Mouse (Mus musculus) myocyte (in vitro differentiated cells): ENCODE measurements at regions not wholly inside any gene's neighbourhood (a gene's known extent, or its start where the extent isn't known, plus 50 kb on each side); places are given as distances from the start of the nearest gene placed in this dataset.

Source experiments
- H3K27me3 ChIP-seq: one replicate; pipeline ENCODE4 v1.6.1; 2011; ENCODE audit not compliant: control insufficient read depth, insufficient read depth, insufficient read length
- H3K36me3 ChIP-seq: one replicate; pipeline ENCODE4 v1.6.1; 2011; ENCODE audit not compliant: control insufficient read depth, insufficient read depth
- H3K4me2 ChIP-seq: one replicate; pipeline ENCODE4 v1.6.1; 2011; ENCODE audit warnings: low read depth, control low read depth
- H3K4me3 ChIP-seq: one replicate; pipeline ENCODE4 v1.5.1; 2011; ENCODE audit warnings: mild to moderate bottlenecking, control low read depth, moderate library complexity
- H3K79me2 ChIP-seq: one replicate; pipeline ENCODE4 v1.6.1; 2011; ENCODE audit not compliant: control insufficient read depth, insufficient read depth
- H3ac ChIP-seq: one replicate; pipeline ENCODE4 v1.6.1; 2011; ENCODE audit not compliant: control insufficient read depth, insufficient read length
- CEBPB ChIP-seq: IDR thresholded peaks from 2 replicates; pipeline ENCODE4 v1.6.1; 2011; ENCODE audit warnings: mild to moderate bottlenecking, moderate library complexity; ENCODE audit not compliant: poor library complexity, insufficient read depth, severe bottlenecking
- E2F4 ChIP-seq: IDR thresholded peaks from one replicate; pipeline ENCODE4 v1.6.1; 2011; ENCODE audit warnings: mild to moderate bottlenecking, control low read depth, moderate library complexity; ENCODE audit not compliant: insufficient read depth
- MYOD1 ChIP-seq, 3 experiments: IDR thresholded peaks; one replicate each; pipeline ENCODE4 v1.6.1; 2011; ENCODE audit warnings: control low read depth in 2 of 3, low read depth in 2 of 3, mild to moderate bottlenecking in 2 of 3, moderate library complexity in 1 of 3; ENCODE audit not compliant: insufficient read length in 2 of 3, control insufficient read depth in 1 of 3
- MYOG ChIP-seq, 3 experiments: IDR thresholded peaks; one replicate each; pipeline ENCODE4 v1.6.1; 2011; ENCODE audit warnings: control low read depth in 2 of 3, low read depth in 2 of 3, mild to moderate bottlenecking in 2 of 3; ENCODE audit not compliant: insufficient read length in 2 of 3, control insufficient read depth in 1 of 3, insufficient read depth in 1 of 3
- POLR2A ChIP-seq: IDR thresholded peaks from one replicate; pipeline ENCODE4 v1.6.1; 2011; ENCODE audit warnings: low read depth, mild to moderate bottlenecking, control low read depth, moderate library complexity; ENCODE audit not compliant: insufficient read length
- POLR2AphosphoS2 ChIP-seq: IDR thresholded peaks from one replicate; pipeline ENCODE4 v1.6.1; 2011; ENCODE audit warnings: low read depth, control low read depth; ENCODE audit not compliant: insufficient read length
- REST ChIP-seq: IDR thresholded peaks from one replicate; pipeline ENCODE4 v1.6.1; 2011; ENCODE audit warnings: mild to moderate bottlenecking, control low read depth, moderate library complexity; ENCODE audit not compliant: insufficient read depth, insufficient read length
- SRF ChIP-seq: IDR thresholded peaks from one replicate; pipeline ENCODE4 v1.6.1; 2011; ENCODE audit warnings: low read depth; ENCODE audit not compliant: control insufficient read depth, insufficient read length
- TCF12 ChIP-seq: IDR thresholded peaks from one replicate; pipeline ENCODE4 v1.6.1; 2011; ENCODE audit warnings: mild to moderate bottlenecking, control low read depth; ENCODE audit not compliant: poor library complexity, insufficient read depth, severe bottlenecking
- TCF3 ChIP-seq: IDR thresholded peaks from one replicate; pipeline ENCODE4 v1.6.1; 2011; ENCODE audit warnings: low read depth, control low read depth; ENCODE audit not compliant: insufficient read length
- USF1 ChIP-seq: IDR thresholded peaks from one replicate; pipeline ENCODE4 v1.6.1; 2011; ENCODE audit warnings: low read depth, mild to moderate bottlenecking, control low read depth, moderate library complexity

DNA sequence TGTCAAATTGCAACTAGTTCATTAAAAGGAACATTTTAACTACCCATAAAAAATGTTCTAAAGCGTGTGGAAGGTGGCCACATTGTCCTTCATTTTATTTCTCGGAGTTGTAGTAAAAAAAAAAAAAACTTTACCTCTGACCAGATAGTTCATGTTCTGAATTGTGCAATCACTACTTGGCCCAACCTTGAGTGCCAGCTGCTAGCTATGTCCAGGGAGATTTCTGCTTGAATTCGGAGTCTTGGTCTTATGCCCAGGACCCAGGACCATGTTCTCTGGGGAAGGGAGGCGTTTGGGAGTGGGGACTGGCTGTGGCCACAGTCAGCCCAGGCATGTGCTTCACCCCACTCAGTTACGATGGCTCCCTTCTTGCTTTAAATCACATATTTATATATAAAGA lies 54.9 kb upstream of the Atp1b3 start:
- no peaks in the 10 kb centered on the region for H3K27me3 ChIP-seq
- H3K4me2 ChIP-seq: no peak overlapping the region
- H3ac ChIP-seq: no peak overlapping the region
- TF ChIP-seq POLR2A: no peak
- TF ChIP-seq CEBPB: peak; percentile 90
- peak in 1 of 3 experiments; percentile 30 for TF ChIP-seq MYOD1 (IDR thresholded peaks at IDR 0.05; ENCODE audit: control insufficient read depth in 1 of 3, insufficient read length in 2 of 3, low read depth in 2 of 3)
- TF ChIP-seq E2F4: no peak
- TF ChIP-seq MYOG (IDR thresholded peaks at IDR 0.05; ENCODE audit: control insufficient read depth in 1 of 3, insufficient read depth in 1 of 3, insufficient read length in 2 of 3, low read depth in 2 of 3): peak in 1 of 3 experiments; percentile 44
- TF ChIP-seq POLR2AphosphoS2: no peak
- H3K36me3 ChIP-seq: no peaks in the 10 kb centered on the region
- no peak overlapping the region for H3K4me3 ChIP-seq
- H3K79me2 ChIP-seq: no peaks in the 10 kb centered on the region

DNA sequence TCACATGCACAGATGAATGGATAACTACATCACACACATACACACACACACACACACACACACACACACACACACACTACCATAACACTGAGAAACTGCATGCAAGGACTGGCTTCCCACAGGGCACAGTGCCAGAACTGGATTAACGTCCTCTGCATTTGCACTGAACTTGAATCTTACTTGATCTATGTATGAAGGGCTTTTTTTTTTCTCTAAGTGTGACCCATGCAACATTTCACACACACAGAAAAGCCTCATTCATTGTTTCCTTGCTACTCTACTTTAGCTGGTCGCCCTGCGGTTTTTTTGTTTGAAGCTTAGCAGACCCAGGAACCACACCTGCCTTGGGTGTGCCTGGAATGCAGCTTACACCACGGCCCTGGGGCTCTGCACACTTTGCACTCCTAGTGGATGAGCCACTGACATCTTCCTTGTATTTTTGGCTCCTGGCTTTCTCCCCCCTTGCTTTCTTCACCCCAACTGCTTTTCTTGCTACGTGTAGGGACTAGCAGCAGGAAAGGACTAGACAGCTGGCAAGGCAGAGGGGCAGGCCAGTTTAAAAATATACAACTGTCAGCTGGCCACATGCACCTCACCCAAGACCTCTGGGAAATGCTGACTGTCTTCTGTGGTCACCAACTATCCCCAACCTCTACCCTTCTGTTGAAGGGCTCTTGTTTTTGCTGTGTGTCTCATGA lies 51.8 kb upstream of the Atp1b3 start:
- peak; percentile 8 to 80 (median 38) for TF ChIP-seq MYOD1 (IDR thresholded peaks at IDR 0.05; ENCODE audit: control insufficient read depth in 1 of 3, insufficient read length in 2 of 3, low read depth in 2 of 3)
- TF ChIP-seq MYOG (IDR thresholded peaks at IDR 0.05; ENCODE audit: control insufficient read depth in 1 of 3, insufficient read depth in 1 of 3, insufficient read length in 2 of 3, low read depth in 2 of 3): peak; percentile 20 to 83 (median 77)
- peak; percentile 39 for TF ChIP-seq TCF12
- no peak for TF ChIP-seq POLR2AphosphoS2
- TF ChIP-seq USF1: no peak
- TF ChIP-seq TCF3: peak; percentile 7
- TF ChIP-seq E2F4: no peak
- no peak for TF ChIP-seq REST
- TF ChIP-seq SRF: no peak
- H3K79me2 ChIP-seq: no peaks in the 10 kb centered on the region

More for the DNA sequence above, 51.8 kb upstream of the Atp1b3 start:
- Histone ChIP-seq H3ac (no peak overlapping the region), H3K4me3 (no peak overlapping the region), H3K27me3 (no peaks in the 10 kb centered on the region), H3K36me3 (no peaks in the 10 kb centered on the region), H3K4me2 (peak overlapping the region; percentile 24)
